Mouse (Mus musculus) G1E (cell line): ENCODE measurements around the gene Cadm1.

Source experiments
- CTCF ChIP-seq: IDR thresholded peaks from 2 replicates; pipeline ENCODE4 v1.5.1; 2012; ENCODE audit warnings: low read depth, low read length, inconsistent platforms, mixed read lengths
- GATA1 ChIP-seq: IDR thresholded peaks from 2 replicates; pipeline ENCODE4 v1.6.1; 2012; ENCODE audit warnings: borderline replicate concordance, low read length, inconsistent platforms, mixed read lengths
- GATA2 ChIP-seq: IDR thresholded peaks from 2 replicates; pipeline ENCODE4 v1.6.1; 2012; ENCODE audit warnings: low read depth, low read length, inconsistent platforms, borderline replicate concordance
- POLR2AphosphoS5 ChIP-seq: IDR thresholded peaks from 2 replicates; pipeline ENCODE4 v1.6.1; 2012; ENCODE audit warnings: low read depth, low read length, inconsistent platforms; ENCODE audit not compliant: insufficient replicate concordance
- TAL1 ChIP-seq: conservative IDR thresholded peaks from 2 replicates; pipeline ENCODE4 v1.6.1; 2012; ENCODE audit warnings: low read depth, low read length, inconsistent platforms, mixed read lengths

DNA sequence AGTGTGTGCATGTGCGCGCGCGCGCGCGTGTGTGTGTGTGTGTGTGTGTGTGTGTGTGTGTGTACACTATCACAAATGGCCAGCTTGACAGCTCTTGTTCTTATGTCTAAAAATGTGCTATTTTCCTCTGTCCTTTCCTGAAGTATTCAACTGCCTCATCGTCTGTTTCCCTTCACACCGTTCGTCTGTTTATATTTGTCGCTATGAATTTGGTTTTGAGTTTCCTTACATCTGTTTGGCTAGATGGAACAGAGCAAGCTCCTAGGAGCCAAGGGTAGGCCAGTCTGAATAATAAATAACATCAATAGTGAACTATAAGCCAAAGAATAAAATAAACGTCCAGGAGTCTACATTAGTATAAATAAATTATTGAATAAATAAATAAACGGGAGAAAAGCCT lies 235.3 kb downstream of the Cadm1 start:
- TF ChIP-seq CTCF = no peak
- no peak for TF ChIP-seq GATA1
- no peak for TF ChIP-seq POLR2AphosphoS5
- TF ChIP-seq TAL1 = no peak
- TF ChIP-seq GATA2 = no peak
